Mouse (Mus musculus) hindbrain, embryonic 16.5 days (tissue): ENCODE measurements around the gene Itpk1. TPM values are rescaled to one million over a fixed set of nuclear protein-coding genes. Genes with fewer than 3 reads are reported as not detected.

Experiments used
- ATAC-seq: fragments of 200-750 bp; cut with Nextera tagmentation; 2 replicates; pipeline ENCODE4 v1.8.0; 2017; ENCODE audit warnings: moderate TSS enrichment, moderate library complexity
- H3K27ac ChIP-seq: fragments of 300-500 bp; sonication (generic); 2 replicates; pipeline ENCODE4 v1.5.1; 2014; ENCODE audit warnings: low read depth, mild to moderate bottlenecking, control low read depth, low read length, moderate library complexity
- H3K27me3 ChIP-seq: fragments of 300-500 bp; sonication (generic); replicated peaks from 2 replicates; pipeline ENCODE4 v1.6.1; 2014; ENCODE audit warnings: low read length; ENCODE audit not compliant: control insufficient read depth, insufficient read depth
- H3K36me3 ChIP-seq: fragments of 300-500 bp; sonication (generic); 2 replicates; pipeline ENCODE4 v1.6.1; 2014; ENCODE audit warnings: mild to moderate bottlenecking, low read length, moderate library complexity, mixed read lengths; ENCODE audit not compliant: control insufficient read depth, insufficient read depth
- H3K4me1 ChIP-seq: fragments of 300-500 bp; sonication (generic); 2 replicates; pipeline ENCODE4 v1.6.1; 2014; ENCODE audit warnings: low read depth, low read length; ENCODE audit not compliant: control insufficient read depth, insufficient read depth
- H3K4me2 ChIP-seq: fragments of 300-500 bp; sonication (generic); 2 replicates; pipeline ENCODE4 v1.6.1; 2014; ENCODE audit warnings: mild to moderate bottlenecking, low read length, control low read depth, moderate library complexity
- H3K4me3 ChIP-seq: fragments of 300-500 bp; sonication (generic); 2 replicates; pipeline ENCODE4 v1.5.1; 2014; ENCODE audit warnings: mild to moderate bottlenecking, low read length, control low read depth, moderate library complexity
- H3K9ac ChIP-seq: fragments of 300-500 bp; sonication (generic); 2 replicates; pipeline ENCODE4 v1.6.1; 2014; ENCODE audit warnings: low read depth, mild to moderate bottlenecking, control low read depth, low read length, moderate library complexity
- H3K9me3 ChIP-seq: fragments of 300-500 bp; sonication (generic); 2 replicates; pipeline ENCODE4 v1.6.1; 2014; ENCODE audit warnings: mild to moderate bottlenecking, low read length, moderate library complexity; ENCODE audit not compliant: control insufficient read depth
- WGBS: fragments of 180-500 bp; shearing (Covaris S2); extraction: QIAGEN DNeasy Blood & Tissue Kit; methylation state at CpG from one replicate; pipeline ENCODE4 v1.1.7; 2014; 5-methylcytosine and 5-hydroxymethylcytosine counted together
- polyA plus RNA-seq: library from polyadenylated mRNA; unstranded; fragments of >200 nt; fragmentation: Nextera tagmentation; extraction: Ambion mirVana; gene quantifications from 2 replicates; pipeline ENCODE4 v1.2.1, GENCODE M21; 2015

The Itpk1 gene
- polyA plus RNA-seq, 1 experiment from 2014 or later: 41.2 TPM

GRCm38 (mm10) chr12:102579041-102579440 is 125.7 kb downstream of the Itpk1 start:
- 60% methylated on average over 6 of the region's 6 CpGs for WGBS
- H3K4me2 ChIP-seq: no peak overlapping the region
- ATAC-seq: peak; percentile 65; the same call in 1 of the 2 replicates

GRCm38 (mm10) chr12:102576659-102577398 is 127.9 kb downstream of the Itpk1 start:
- H3K4me3 ChIP-seq: no peak overlapping the region
- H3K27me3 ChIP-seq: no peaks in the 10 kb centered on the region
- H3K9me3 ChIP-seq: no peaks in the 10 kb centered on the region
- H3K4me2 ChIP-seq: no peak overlapping the region
- H3K4me1 ChIP-seq: no peaks in the 10 kb centered on the region; the same call in 1 of the 2 replicates
- WGBS: 86% methylated on average over 10 of the region's 10 CpGs
- ATAC-seq: no peak
- no peak overlapping the region for H3K27ac ChIP-seq
- no peak overlapping the region for H3K9ac ChIP-seq
- H3K36me3 ChIP-seq: no peaks in the 10 kb centered on the region

More at GRCm38 (mm10) chr12:102579041-102579440, 125.7 kb downstream of the Itpk1 start:
- Histone ChIP-seq H3K27ac (no peak overlapping the region), H3K9me3 (no peaks in the 10 kb centered on the region), H3K36me3 (no peaks in the 10 kb centered on the region), H3K4me1 (no peaks in the 10 kb centered on the region), H3K4me3 (no peak overlapping the region), H3K27me3 (no peaks in the 10 kb centered on the region), H3K9ac (no peak overlapping the region)

- no peaks in the 10 kb centered on the region for H3K36me3 ChIP-seq
- H3K27me3 ChIP-seq: no peaks in the 10 kb centered on the region
- no peak overlapping the region for H3K9ac ChIP-seq
- 76% methylated on average over 5 of the region's 5 CpGs for WGBS
- no peak overlapping the region for H3K27ac ChIP-seq
- H3K9me3 ChIP-seq: no peaks in the 10 kb centered on the region
- no peak for ATAC-seq
- no peaks in the 10 kb centered on the region; the same call in 1 of the 2 replicates for H3K4me1 ChIP-seq
- H3K4me2 ChIP-seq: no peak overlapping the region
- H3K4me3 ChIP-seq: no peak overlapping the region
Measured at GRCm38 (mm10) chr12:102575541-102576329, 129.0 kb downstream of the Itpk1 start.

- no peaks in the 10 kb centered on the region for H3K36me3 ChIP-seq
- no peak overlapping the region for H3K27ac ChIP-seq
- no peak overlapping the region for H3K9ac ChIP-seq
- H3K4me1 ChIP-seq: no peaks in the 10 kb centered on the region; the same call in 1 of the 2 replicates
- H3K27me3 ChIP-seq: no peaks in the 10 kb centered on the region
- H3K4me2 ChIP-seq: no peak overlapping the region
- WGBS: 54% methylated on average over 7 of the region's 7 CpGs
- H3K9me3 ChIP-seq: no peaks in the 10 kb centered on the region
- no peak overlapping the region for H3K4me3 ChIP-seq
- ATAC-seq: no peak
Measured at GRCm38 (mm10) chr12:102573036-102573435, 131.7 kb downstream of the Itpk1 start.

DNA sequence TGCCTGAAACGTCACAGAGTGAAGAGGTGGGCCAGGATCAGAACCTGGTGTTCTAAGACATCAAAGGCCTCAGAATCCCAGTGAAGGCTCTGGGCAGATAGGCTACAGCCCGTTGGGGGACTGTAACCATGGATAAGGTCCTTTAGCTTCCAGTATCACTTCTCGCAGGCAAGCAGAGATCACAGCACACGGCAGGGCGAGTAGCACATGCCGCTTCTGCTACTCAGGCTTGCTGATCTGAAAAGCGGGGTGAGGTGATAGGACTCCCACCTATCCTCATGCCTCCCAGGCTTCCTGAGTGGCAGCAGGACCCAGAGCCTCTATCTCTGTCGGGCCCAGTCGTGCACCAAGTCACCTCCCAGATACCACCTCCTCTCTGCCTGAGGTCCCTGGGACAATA is 133.1 kb downstream of the Itpk1 start:
- no peak for ATAC-seq
- Histone ChIP-seq H3K27ac (no peak overlapping the region), H3K4me1 (no peaks in the 10 kb centered on the region; the same call in 1 of the 2 replicates), H3K4me2 (no peak overlapping the region), H3K4me3 (no peak overlapping the region), H3K9ac (no peak overlapping the region), H3K9me3 (no peaks in the 10 kb centered on the region), H3K27me3 (no peaks in the 10 kb centered on the region), H3K36me3 (no peaks in the 10 kb centered on the region)
- 86% methylated on average over 9 of the region's 9 CpGs for WGBS

DNA sequence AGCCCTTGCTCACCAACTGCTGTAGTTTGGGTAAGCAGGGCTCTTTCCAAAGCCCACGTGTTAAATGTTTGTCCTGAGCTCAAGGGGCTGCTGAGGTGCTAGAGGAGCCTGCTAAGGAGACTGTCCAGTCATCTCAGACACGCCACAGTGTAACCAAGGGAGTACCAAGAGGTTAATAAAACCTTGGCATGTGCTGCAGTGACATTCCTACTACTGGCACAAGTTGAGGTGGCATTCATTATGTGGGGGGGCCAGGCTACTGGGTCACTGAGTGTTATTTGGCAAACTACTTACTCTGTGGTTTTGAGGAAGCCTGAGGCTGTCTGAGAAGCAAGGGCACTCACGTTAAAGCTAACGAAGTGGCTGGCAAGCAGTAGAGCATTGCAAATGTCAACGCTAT is 134.0 kb downstream of the Itpk1 start:
- H3K4me1 ChIP-seq: no peaks in the 10 kb centered on the region; the same call in 1 of the 2 replicates
- H3K9ac ChIP-seq: no peak overlapping the region
- no peak overlapping the region for H3K4me2 ChIP-seq
- no peaks in the 10 kb centered on the region for H3K27me3 ChIP-seq
- no peak for ATAC-seq
- no peak overlapping the region for H3K27ac ChIP-seq
- WGBS: 69% methylated on average over 5 of the region's 5 CpGs
- no peaks in the 10 kb centered on the region for H3K36me3 ChIP-seq
- H3K4me3 ChIP-seq: no peak overlapping the region
- H3K9me3 ChIP-seq: no peaks in the 10 kb centered on the region

GRCm38 (mm10) chr12:102570111-102570510 is 134.6 kb downstream of the Itpk1 start:
- Histone ChIP-seq H3K27me3 (no peaks in the 10 kb centered on the region), H3K36me3 (no peaks in the 10 kb centered on the region), H3K4me1 (no peaks in the 10 kb centered on the region; the same call in 1 of the 2 replicates), H3K27ac (no peak overlapping the region), H3K9ac (no peak overlapping the region), H3K9me3 (no peaks in the 10 kb centered on the region), H3K4me3 (no peak overlapping the region), H3K4me2 (no peak overlapping the region)
- no peak for ATAC-seq
- WGBS: 86% methylated on average over 13 of the region's 13 CpGs

- no peak overlapping the region for H3K27ac ChIP-seq
- no peak overlapping the region for H3K9ac ChIP-seq
- peaks cover 6% of the 10 kb centered on the region; the same call in 1 of the 2 replicates for H3K36me3 ChIP-seq
- no peaks in the 10 kb centered on the region for H3K9me3 ChIP-seq
- H3K4me3 ChIP-seq: no peak overlapping the region
- 76% methylated on average over 7 of the region's 7 CpGs for WGBS
- H3K4me1 ChIP-seq: no peaks in the 10 kb centered on the region; the same call in 1 of the 2 replicates
- H3K4me2 ChIP-seq: no peak overlapping the region
- ATAC-seq: no peak
- H3K27me3 ChIP-seq: no peaks in the 10 kb centered on the region
Measured at GRCm38 (mm10) chr12:102568219-102568618, 136.5 kb downstream of the Itpk1 start.

DNA sequence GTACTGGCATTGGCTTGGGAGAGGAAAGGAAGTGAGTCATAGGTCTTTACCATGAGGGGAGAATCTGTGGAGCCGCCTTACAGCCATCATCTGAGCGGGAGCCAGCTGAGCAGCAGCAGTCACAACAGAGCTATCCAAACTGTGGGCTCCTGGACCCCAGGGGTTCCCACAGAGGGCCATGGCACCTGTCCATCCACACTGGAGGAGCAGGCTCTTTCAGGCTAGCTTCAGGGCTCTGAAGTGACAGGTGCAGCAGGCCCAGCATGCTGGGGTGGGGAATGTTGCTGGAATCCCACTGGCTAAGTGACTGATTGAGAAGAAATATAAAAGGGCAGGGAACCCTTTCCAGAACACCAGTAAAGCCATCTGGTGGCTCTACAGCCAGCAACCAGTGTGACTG is 137.8 kb downstream of the Itpk1 start:
- ATAC-seq: no peak
- 74% methylated on average over 2 of the region's 2 CpGs for WGBS

More for the DNA sequence above, 137.8 kb downstream of the Itpk1 start:
- no peaks in the 10 kb centered on the region for H3K9me3 ChIP-seq
- H3K27ac ChIP-seq: no peak overlapping the region
- H3K36me3 ChIP-seq: peaks cover 7% of the 10 kb centered on the region; the same call in 1 of the 2 replicates
- H3K4me2 ChIP-seq: no peak overlapping the region
- no peak overlapping the region for H3K4me3 ChIP-seq
- no peaks in the 10 kb centered on the region for H3K27me3 ChIP-seq
- no peaks in the 10 kb centered on the region for H3K4me1 ChIP-seq
- H3K9ac ChIP-seq: no peak overlapping the region
